Mouse (Mus musculus) E14TG2a.4 (cell line): ENCODE measurements around the gene Bcl2.

Source experiments
- CTCF ChIP-seq: conservative IDR thresholded peaks from 2 replicates; pipeline ENCODE4 v1.5.1; 2014; ENCODE audit warnings: low read length
- NANOG ChIP-seq: IDR thresholded peaks from 2 replicates; pipeline ENCODE4 v1.6.1; 2014; ENCODE audit warnings: borderline replicate concordance, low read length, mixed read lengths
- POU5F1 ChIP-seq: IDR thresholded peaks from 2 replicates; pipeline ENCODE4 v1.6.1; 2014; ENCODE audit warnings: low read length, borderline replicate concordance

DNA sequence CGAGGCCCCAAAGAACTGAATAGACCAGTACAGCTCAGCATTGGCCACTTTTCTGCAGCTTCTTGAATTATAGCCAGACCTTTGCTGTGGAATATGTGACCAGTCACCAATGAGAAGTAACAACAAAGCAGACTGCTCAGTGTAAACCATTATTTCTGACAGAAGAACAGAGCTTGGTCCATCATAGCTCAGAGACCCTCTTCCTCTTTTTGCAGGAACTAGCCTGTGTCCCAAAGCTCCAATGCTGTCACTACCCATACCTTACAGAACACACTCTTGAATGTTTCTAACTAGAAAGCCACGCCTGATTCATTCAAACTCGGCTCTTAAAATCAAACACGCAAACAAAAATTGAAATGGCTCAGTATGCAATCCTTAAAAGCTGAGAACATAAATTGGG, 69.5 kb downstream of the Bcl2 start:
- TF ChIP-seq CTCF: no peak
- TF ChIP-seq POU5F1: no peak
- no peak for TF ChIP-seq NANOG
